Mouse (Mus musculus): ENCODE measurements around the gene Pcgf6.
"Not testable (repeated sequence)": the region's sequence is repeated elsewhere in the genome, so short reads cannot be mapped to it uniquely, and the experiment has no call there.

The Pcgf6 gene

DNA sequence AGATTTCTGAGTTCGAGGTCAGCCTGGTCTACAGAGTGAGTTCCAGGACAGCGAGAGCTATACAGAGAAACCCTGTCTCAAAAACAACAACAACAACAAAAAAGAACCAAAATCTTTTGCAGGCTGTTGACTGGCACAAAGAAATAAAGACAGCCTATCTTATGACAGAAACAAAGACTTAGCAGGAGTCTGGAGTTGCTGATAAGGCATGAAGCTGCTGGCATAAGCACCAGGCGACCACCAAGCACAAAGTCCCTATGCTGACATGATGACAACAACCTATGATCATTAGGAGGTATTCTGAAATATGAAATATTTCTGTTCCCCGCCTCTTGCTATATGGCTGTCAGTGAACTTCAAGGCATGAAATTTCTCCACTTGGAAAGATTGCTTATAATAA is 51.8 kb downstream of the Pcgf6 start:
- DNase-seq (ENCODE audit: low read depth, low spot score): no peak

DNA sequence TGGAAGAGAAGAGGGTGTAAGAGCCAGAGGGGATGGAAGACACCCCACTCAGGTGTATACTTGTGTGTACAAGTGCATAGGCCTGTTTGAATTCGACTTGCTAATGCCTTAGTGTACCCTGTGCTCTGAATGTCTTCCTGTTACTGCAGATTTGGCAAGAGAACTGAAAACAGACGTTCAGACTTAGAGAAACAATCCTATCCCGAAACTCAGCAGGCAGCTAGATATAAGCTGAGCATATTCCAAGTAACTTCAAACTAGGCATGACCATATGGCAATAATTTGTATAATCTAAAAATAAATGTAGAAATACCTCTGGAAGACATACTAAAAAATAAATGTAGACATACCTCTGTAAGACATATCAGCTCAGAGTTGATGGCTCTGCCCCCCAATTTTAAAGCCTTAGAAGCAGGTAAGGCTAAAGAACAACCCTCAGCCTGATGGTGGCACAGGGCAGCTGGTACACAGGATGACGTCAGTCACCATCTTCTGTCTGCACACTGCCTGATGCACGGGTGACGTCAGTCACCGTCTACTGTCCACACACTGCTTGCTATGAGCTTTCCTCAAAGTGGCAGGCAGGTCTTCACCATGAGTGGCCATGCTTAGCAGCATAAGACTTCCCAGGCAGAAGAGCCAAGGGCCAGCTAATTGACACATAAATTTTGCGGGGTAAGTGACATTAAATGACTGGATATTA is 52.4 kb downstream of the Pcgf6 start:
- DNase-seq (ENCODE audit: low read depth, low spot score): no peak

DNA sequence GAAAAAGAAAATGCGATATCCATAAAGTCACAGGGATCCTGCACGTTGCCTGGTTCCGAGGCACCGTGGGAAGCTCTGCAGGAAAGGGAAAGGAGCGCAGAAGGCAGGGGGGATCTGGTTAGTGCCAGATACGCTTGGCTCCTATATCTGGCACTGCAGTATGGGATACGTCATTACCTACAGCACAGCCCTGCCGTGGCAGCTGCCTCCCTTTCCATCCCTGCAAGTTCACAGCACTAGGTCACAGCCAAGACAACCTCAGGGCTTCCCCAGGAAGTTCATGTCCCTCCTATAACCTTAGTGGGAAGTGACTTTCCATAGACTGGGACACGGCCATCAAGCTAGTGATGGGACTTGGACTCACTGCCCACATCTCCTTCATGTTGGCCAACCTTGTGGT is 54.6 kb downstream of the Pcgf6 start:
- no peak for DNase-seq (ENCODE audit: low read depth, low spot score)

DNA sequence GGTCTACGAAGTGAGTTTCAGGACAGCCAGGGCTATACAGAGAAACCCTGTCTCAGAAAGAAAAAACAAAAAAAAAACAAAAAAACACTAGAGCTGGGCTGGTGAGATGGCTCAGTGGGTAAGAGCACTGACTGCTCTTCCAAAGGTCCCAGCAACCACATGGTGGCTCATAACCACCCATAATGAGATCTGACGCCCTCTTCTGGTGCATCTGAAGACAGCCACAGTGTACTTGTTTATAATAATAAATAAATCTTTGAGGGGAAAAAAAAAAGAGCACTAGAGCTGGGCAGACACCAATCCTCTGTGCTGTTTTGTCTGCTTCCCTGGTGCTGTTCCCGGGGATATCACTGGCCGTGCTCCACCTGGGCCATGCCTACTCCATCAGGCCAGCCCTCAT is 58.4 kb downstream of the Pcgf6 start:
- DNase-seq (ENCODE audit: low read depth, low spot score): not testable (repeated sequence)

DNA sequence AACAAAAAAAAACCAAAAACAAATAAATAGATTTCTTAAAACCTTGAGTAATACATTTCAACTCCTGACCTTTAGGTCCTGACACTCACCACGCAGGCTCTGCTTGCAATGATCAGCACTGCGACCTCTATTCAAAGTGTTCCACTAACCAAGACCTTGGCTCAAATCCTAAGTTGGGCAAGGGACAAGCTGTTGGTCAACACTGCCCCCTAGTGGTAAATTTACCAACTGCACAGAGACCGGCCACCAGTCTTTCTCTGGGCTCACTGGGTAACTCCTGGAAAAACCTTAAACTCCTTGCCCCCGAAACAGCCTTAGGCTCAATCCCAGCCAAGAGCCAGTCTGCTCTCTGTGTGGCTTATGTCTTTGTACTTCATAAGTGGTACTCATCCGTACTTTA is 59.6 kb downstream of the Pcgf6 start:
- DNase-seq (ENCODE audit: low read depth, low spot score): peak; percentile 96

DNA sequence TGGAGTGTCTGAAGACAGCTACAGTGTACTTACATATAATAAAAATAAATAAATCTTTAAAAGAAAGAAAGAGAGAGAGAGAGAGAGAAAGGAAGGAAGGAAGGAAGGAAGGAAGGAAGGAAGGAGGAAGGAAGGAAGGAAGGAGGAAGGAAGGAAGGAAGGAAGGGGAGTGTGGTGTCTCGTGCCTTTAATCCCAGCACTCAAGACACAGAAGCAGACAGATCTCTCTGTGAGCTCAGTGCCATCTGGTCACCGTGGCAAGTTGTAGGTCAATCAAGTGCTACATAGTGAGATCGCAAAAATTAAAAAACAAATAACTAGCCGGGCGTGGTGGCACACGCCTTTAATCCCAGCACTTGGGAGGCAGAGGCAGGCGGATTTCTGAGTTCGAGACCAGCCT is 60.1 kb downstream of the Pcgf6 start:
- DNase-seq (ENCODE audit: low read depth, low spot score): not testable (repeated sequence)

DNA sequence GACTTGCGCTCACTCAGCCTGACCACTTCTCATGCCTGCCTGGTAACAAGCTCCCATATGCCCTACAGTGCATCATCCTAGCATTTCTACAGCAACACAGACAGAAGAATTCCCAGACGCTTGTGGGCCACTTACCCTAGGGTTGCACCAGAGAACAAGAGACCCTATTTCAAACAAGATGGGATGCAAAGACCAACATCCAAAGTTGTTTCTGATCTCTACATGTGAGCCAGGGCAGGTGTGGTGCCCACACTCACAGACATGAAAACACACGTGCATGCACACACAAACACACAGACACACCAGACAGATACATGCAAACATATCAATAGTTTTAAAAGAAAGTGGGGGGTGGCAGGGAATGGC is 60.6 kb downstream of the Pcgf6 start:
- no peak for DNase-seq (ENCODE audit: low read depth, low spot score)

DNA sequence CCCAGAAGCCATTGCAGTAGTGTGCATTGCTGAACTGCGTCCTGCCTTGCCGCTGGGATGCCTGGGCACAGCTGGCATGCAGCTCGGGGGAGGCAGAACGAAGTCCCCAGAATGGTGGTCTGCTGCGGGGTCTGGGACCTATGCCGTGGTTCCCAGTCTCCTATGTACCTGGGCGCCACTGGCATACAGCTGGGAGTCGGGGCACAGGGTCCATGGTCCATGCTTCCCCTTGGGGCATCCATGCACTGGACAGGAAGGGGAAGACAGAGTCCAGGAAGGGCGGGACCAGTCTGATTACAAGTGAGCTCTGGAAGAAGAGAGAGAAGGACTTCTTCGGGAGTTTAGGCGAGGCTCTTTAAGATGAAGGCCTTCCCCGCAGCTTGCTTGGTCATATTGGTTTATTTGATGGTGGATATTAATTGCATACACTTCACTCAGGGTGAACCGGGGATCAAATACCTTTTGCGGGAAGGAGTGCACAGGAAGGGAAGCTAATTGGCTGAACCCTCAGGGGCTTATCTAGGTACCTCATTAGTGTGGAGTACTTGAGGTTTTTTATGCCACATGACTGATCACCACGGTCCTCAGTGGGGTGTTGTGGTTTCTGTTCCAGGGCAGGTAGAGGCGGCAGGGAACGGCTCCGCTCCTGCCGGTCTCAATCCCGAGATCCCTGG is 61.1 kb downstream of the Pcgf6 start:
- no peak for DNase-seq (ENCODE audit: low read depth, low spot score)

DNA sequence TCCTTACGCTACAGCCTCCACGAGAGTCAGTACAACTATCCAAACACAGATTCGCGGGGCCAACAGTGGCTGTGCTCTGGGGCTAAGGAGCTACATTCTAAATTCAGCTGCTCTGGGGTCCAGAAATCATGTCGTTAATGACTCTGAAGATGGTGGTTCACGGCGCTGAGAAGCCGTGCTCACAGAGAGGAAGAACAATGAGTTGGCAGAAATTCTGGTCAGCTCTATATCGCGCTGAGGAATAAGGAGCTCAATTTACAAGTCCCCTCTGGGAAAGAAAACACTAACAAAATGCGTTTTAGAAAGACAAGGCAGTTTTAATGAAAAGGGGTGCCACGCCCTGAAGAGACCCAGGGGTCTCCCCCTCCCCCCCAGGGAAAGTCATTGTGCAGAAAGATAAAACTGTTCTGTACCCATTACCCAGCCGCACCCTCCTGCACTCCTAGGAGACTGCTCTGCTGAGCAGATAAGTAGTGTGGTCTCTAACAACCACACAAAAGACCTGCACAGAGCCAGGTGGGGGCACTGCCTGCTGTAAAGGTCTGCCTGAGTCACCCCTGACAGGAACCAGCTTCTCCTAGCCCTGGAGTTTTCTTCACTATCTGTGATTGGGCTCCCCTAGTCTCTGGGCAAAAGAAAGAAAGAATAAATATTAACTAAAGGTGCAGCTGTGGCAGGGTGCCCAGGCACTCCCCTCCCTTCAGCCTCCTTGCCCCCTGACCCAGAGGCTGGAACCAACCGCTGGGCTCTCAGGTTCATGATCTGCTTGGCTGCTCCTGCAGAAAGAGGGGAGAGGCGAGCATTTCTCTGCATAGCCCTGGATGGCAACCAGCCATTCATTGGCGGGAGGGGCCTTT is 62.2 kb downstream of the Pcgf6 start:
- DNase-seq (ENCODE audit: low read depth, low spot score): no peak

DNA sequence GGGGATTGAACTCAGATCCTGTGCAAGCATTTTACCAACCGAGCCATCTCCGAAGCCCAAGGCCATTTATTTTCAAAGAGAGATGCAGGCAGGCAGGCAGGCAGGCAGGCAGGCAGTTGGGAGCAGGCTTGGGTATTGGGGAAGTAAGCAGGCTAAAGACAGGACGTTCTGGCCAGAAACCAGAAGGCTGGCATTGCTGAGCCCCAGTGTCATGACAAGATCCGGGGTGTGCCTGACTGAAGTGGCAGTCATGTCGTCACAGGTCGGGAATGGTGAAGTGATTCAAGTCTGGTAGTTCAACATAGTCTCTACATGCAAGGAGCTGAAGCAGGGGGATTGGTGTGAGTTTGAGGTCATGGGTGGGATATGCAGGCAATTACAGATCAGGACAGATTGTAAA is 63.1 kb downstream of the Pcgf6 start:
- DNase-seq (ENCODE audit: low read depth, low spot score): no peak

DNA sequence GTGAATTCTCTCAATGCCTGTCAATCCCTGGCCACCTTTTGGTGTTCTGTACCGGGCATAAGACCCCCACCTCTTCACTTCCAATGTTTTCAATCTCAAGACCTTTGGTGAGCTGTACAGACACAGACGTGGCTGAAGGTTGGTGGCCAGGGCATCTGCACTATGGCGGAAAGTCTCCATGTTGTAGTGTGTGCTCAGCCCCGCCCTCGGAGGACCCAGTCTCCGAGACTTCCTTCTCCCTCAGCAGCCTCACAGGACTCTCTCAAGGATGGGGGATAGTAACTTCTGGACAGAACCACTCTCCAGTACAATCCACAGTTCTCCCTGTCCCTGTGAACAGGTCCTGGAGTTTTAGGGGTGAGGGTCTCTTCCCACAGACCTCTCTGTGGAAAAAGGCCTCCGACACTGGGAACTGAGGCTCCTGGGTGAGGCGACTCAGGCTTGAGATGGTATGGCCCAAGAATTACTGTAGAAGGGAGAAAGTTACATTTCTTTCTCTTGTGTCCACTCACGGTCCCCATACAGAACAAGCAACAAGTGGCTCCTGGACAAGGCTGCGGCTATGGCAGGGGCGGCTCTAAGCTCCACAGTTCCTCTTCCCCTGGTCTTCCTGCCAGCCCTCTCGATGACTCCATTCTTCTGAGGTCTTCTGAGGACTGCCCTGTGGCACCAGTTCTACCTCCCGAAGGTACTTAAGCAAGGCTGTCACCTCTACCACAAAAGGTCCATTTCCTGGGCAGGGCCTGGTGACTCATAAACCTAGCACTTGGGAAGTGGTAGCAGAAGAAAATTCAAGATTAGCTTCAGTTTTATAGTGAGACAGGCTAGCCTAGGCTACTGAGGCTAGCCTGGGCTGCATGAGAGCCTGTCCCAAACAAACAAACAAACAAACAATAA is 65.7 kb downstream of the Pcgf6 start:
- DNase-seq (ENCODE audit: low read depth, low spot score): peak; percentile 45

DNA sequence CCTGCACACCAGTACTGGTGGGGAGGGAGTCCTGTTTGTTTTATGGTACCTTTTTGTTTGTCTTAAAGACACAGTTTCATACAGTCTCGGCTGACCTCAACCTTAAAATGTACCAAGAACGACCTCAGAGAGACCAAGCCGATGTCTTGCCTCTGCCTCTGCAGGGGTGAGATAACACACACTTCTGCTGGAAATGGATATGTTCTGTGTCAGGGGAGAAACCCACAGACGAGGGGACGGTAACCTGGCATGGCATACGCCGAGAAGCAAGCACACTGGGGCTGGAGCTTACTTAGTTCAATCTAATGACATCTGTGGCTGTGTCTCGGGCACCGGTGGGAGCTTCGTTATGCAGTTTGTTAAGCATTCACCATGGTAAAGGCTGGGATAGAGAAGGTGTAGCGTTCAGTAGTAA is 66.7 kb downstream of the Pcgf6 start:
- DNase-seq (ENCODE audit: low read depth, low spot score): no peak

All from 3T3-L1 (cell line).